Mouse (Mus musculus) frontal cortex, postnatal 36 days (tissue): Measurements from ENCODE around the gene Vps13a.
A peak's percentile ranks its signal among the peaks of the same experiment; 100 is the strongest.
"Not testable (repeated sequence)": the region's sequence is repeated elsewhere in the genome, so short reads cannot be mapped to it uniquely, and the experiment has no call there.

Source experiments
- DNase-seq, 2 experiments: peaks; one replicate each; pipeline ENCODE4 v3.0.0; 2022; ENCODE audit warnings: low spot score in 2 of 2

Vps13a gene

GRCm38 (mm10) chr19:16767407-16767806 lies 13.3 kb downstream of the Vps13a start:
- no peak for DNase-seq

GRCm38 (mm10) chr19:16757439-16757838 lies 23.3 kb downstream of the Vps13a start:
- not testable (repeated sequence) for DNase-seq

- no peak for DNase-seq
Observed at GRCm38 (mm10) chr19:16755854-16756253, 24.9 kb downstream of the Vps13a start.

GRCm38 (mm10) chr19:16755226-16755625 lies 25.5 kb downstream of the Vps13a start:
- no peak for DNase-seq

GRCm38 (mm10) chr19:16753151-16753550 lies 27.6 kb downstream of the Vps13a start:
- no peak for DNase-seq

- no peak for DNase-seq
Observed at GRCm38 (mm10) chr19:16736854-16737253, 43.9 kb downstream of the Vps13a start.

GRCm38 (mm10) chr19:16728729-16729128 lies 52.0 kb downstream of the Vps13a start:
- DNase-seq, result no peak

- DNase-seq, result no peak
Observed at GRCm38 (mm10) chr19:16715249-16715648, 65.5 kb downstream of the Vps13a start.

GRCm38 (mm10) chr19:16701790-16702189 lies 78.9 kb downstream of the Vps13a start:
- DNase-seq, result no peak

GRCm38 (mm10) chr19:16684922-16685321 lies 95.8 kb downstream of the Vps13a start:
- no peak for DNase-seq

- DNase-seq, result no peak
Observed at GRCm38 (mm10) chr19:16684210-16684609, 96.5 kb downstream of the Vps13a start.

- no peak for DNase-seq
Observed at GRCm38 (mm10) chr19:16625610-16626395, 154.9 kb downstream of the Vps13a start.

GRCm38 (mm10) chr19:16624994-16625393 lies 155.7 kb downstream of the Vps13a start:
- no peak for DNase-seq

- DNase-seq, result no peak
Observed at GRCm38 (mm10) chr19:16623154-16623553, 157.6 kb downstream of the Vps13a start.

GRCm38 (mm10) chr19:16607634-16608033 lies 173.1 kb downstream of the Vps13a start:
- no peak for DNase-seq

GRCm38 (mm10) chr19:16602026-16602425 lies 178.7 kb downstream of the Vps13a start:
- no peak for DNase-seq

- peak; percentile 72 to 82 for DNase-seq
Observed at GRCm38 (mm10) chr19:16599298-16599970, 181.3 kb downstream of the Vps13a start.

GRCm38 (mm10) chr19:16598653-16599297 lies 182.0 kb downstream of the Vps13a start:
- DNase-seq, result no peak

- no peak for DNase-seq
Observed at GRCm38 (mm10) chr19:16597216-16597615, 183.5 kb downstream of the Vps13a start.

- DNase-seq, result no peak
Observed at GRCm38 (mm10) chr19:16593975-16594317, 186.8 kb downstream of the Vps13a start.

- peak in 1 of 2 experiments; percentile 22 for DNase-seq
Observed at GRCm38 (mm10) chr19:16593256-16593974, 187.3 kb downstream of the Vps13a start.

- no peak for DNase-seq
Observed at GRCm38 (mm10) chr19:16585379-16585778, 195.4 kb downstream of the Vps13a start.
